Mouse (Mus musculus) ES-E14 (cell line): ENCODE measurements around the gene Rps15a.

Source experiments
- CHD2 ChIP-seq: IDR thresholded peaks from 2 replicates; pipeline ENCODE4 v1.6.1; 2014; ENCODE audit warnings: mild to moderate bottlenecking, low read depth, low read length, inconsistent platforms
- MAFK ChIP-seq: IDR thresholded peaks from 2 replicates; pipeline ENCODE4 v1.6.1; 2014; ENCODE audit warnings: mild to moderate bottlenecking, low read depth, low read length, inconsistent platforms; ENCODE audit not compliant: insufficient read depth
- ZC3H11A ChIP-seq: IDR thresholded peaks from 2 replicates; pipeline ENCODE4 v1.6.1; 2012; ENCODE audit warnings: low read depth, mild to moderate bottlenecking, inconsistent platforms, low read length, borderline replicate concordance

DNA sequence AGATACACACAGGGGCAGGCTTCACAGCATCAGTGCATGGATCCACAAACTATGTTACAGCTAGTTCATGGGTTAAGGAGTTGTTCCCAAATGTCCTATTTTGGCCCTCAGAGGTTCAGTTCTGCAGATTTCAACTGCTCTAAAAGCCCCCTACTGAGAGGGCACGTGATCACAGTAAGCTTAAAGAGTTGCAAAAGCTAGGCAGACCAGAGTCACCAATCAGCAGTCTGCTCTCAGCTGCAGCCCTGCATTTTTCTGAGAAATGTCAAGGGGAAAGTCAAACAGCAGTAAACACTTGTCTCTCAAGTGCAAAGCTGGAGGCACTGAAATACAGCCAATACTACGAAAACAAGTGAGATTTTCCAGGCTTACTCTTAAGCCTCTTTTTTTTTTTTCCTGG lies 3.2 kb upstream of the Rps15a start:
- no peak for TF ChIP-seq ZC3H11A
- TF ChIP-seq CHD2, result no peak
- TF ChIP-seq MAFK, result no peak
